Mouse (Mus musculus) heart, postnatal 0 days (tissue): Measurements from ENCODE around the gene Tiam2. TPM values are rescaled to one million over a fixed set of nuclear protein-coding genes. Genes with fewer than 3 reads are reported as not detected.

ENCODE experiments used
- ATAC-seq: fragments of 200-750 bp; cut with Nextera tagmentation; 2 replicates; pipeline ENCODE4 v1.8.0; 2017; ENCODE audit warnings: low read depth, moderate number of reproducible peaks, moderate library complexity; ENCODE audit not compliant: insufficient read depth
- DNase-seq: peaks from one replicate; pipeline ENCODE4 v3.0.0-alpha.2; 2016; ENCODE audit warnings: low spot score
- H3K27ac ChIP-seq: fragments of 300-500 bp; sonication (generic); 2 replicates; pipeline ENCODE4 v1.5.1; 2014; ENCODE audit warnings: low read depth, mild to moderate bottlenecking
- H3K27me3 ChIP-seq: fragments of 300-500 bp; sonication (generic); 2 replicates; pipeline ENCODE4 v1.6.1; 2014; ENCODE audit warnings: low read length, mixed read lengths; ENCODE audit not compliant: control insufficient read depth, insufficient read depth
- H3K36me3 ChIP-seq: fragments of 300-500 bp; sonication (generic); replicated peaks from 2 replicates; pipeline ENCODE4 v1.6.1; 2014; ENCODE audit warnings: low read length, mixed read lengths; ENCODE audit not compliant: control insufficient read depth, insufficient read depth
- H3K4me1 ChIP-seq: fragments of 300-500 bp; sonication (generic); 2 replicates; pipeline ENCODE4 v1.6.1; 2014; ENCODE audit warnings: antibody characterized with exemption; ENCODE audit not compliant: control insufficient read depth, insufficient read depth
- H3K4me2 ChIP-seq: fragments of 300-500 bp; sonication (generic); 2 replicates; pipeline ENCODE4 v1.6.1; 2014; ENCODE audit warnings: low read depth, mild to moderate bottlenecking, low read length, moderate library complexity
- H3K4me3 ChIP-seq: fragments of 300-500 bp; sonication (generic); 2 replicates; pipeline ENCODE4 v1.5.1; 2014; ENCODE audit warnings: low read depth, low read length
- H3K9ac ChIP-seq: fragments of 300-500 bp; sonication (generic); replicated peaks from 2 replicates; pipeline ENCODE4 v1.6.1; 2014; ENCODE audit warnings: low read depth, low read length, mixed read lengths
- H3K9me3 ChIP-seq: fragments of 300-500 bp; sonication (generic); replicated peaks from 2 replicates; pipeline ENCODE4 v1.6.1; 2016; ENCODE audit warnings: low read length; ENCODE audit not compliant: control insufficient read depth
- CTCF ChIP-seq: IDR thresholded peaks from 2 replicates; pipeline ENCODE4 v1.5.1; 2016; ENCODE audit warnings: antibody characterized with exemption, control low read depth, low read depth
- EP300 ChIP-seq: IDR thresholded peaks from 2 replicates; pipeline ENCODE4 v1.6.1; 2016; ENCODE audit warnings: antibody characterized with exemption, low read depth
- WGBS: fragments of 180-500 bp; shearing (Covaris S2); extraction: QIAGEN DNeasy Blood & Tissue Kit; methylation state at CpG from one replicate; pipeline ENCODE4 v1.1.7; 2014; 5-methylcytosine and 5-hydroxymethylcytosine counted together
- polyA plus RNA-seq: library from polyadenylated mRNA; unstranded; fragments of >200 nt; fragmentation: Nextera tagmentation; extraction: Ambion mirVana; gene quantifications from 2 replicates; pipeline ENCODE4 v1.2.1, GENCODE M21; 2015
- total RNA-seq: library from RNA; depleted of rRNA; stranded (reverse); fragments of >200 nt; gene quantifications from 2 replicates; pipeline ENCODE4 v1.2.3, GENCODE M21; 2014; ENCODE audit warnings: low replicate concordance

Tiam2 gene
- total and polyA plus RNA-seq, 2 experiments from 2014 or later = 1.7 to 3.6 TPM

DNA sequence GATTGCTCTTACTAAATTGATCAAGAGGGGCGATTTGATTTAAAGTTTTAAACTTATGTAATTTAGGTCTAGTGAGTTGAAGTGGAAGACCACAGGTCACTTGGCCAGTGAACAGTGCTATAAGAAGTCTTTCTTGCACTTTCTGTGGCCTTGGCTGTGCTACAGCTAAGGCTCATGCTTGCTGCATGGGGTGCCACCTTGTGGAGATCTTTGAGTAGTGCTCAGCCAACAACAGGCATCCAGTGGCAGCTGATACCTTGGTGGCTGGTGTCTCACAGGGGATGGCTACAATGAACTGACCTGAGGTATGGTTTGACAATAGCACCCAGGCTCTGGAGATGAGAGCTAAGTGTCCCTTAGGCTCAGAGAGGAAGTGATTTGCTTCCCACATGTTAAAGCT is 183.5 kb downstream of the Tiam2 start:
- 13% methylated on average over 1 of the region's 1 CpGs for WGBS
- Histone ChIP-seq H3K9me3 (no peaks in the 10 kb centered on the region), H3K9ac (no peak overlapping the region), H3K36me3 (0 out of 2 replicates have a peak, but pooled peaks cover 4% of the 10 kb centered on the region), H3K4me2 (no peak overlapping the region), H3K27ac (no peak overlapping the region), H3K27me3 (no peaks in the 10 kb centered on the region), H3K4me1 (no peaks in the 10 kb centered on the region), H3K4me3 (no peak overlapping the region)
- no peak for TF ChIP-seq EP300
- peak; percentile 90 for TF ChIP-seq CTCF
- ATAC-seq = no peak; the same call in 1 of the 2 replicates
- DNase-seq = peak; percentile 25

DNA sequence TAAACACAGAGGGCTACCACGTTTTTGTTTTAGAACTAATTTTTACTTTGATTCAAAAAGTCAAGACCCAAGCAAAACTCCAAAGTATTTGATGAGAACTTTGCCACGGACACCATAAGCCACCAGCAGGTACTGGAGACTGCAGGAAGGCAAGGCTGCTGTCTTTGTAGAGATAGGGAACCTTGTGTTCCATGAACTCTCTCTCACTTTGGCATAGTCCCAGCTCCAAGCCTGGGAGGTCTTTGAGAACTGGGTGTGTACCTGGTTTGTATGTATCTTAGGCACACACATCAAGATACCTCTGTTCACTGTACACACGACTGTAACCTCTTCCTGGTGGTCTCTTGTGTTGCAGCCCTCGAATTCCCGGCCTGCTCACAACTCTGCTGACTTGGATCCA is 187.9 kb downstream of the Tiam2 start:
- no peaks in the 10 kb centered on the region for H3K4me1 ChIP-seq
- peaks cover 32% of the 10 kb centered on the region for H3K36me3 ChIP-seq
- H3K9ac ChIP-seq = no peak overlapping the region
- WGBS = 82% methylated on average over 5 of the region's 5 CpGs
- no peak overlapping the region for H3K4me3 ChIP-seq
- DNase-seq = no peak
- TF ChIP-seq EP300 = no peak
- TF ChIP-seq CTCF = no peak
- no peaks in the 10 kb centered on the region for H3K9me3 ChIP-seq
- ATAC-seq = no peak
- no peak overlapping the region for H3K27ac ChIP-seq
- no peaks in the 10 kb centered on the region for H3K27me3 ChIP-seq
- no peak overlapping the region for H3K4me2 ChIP-seq

DNA sequence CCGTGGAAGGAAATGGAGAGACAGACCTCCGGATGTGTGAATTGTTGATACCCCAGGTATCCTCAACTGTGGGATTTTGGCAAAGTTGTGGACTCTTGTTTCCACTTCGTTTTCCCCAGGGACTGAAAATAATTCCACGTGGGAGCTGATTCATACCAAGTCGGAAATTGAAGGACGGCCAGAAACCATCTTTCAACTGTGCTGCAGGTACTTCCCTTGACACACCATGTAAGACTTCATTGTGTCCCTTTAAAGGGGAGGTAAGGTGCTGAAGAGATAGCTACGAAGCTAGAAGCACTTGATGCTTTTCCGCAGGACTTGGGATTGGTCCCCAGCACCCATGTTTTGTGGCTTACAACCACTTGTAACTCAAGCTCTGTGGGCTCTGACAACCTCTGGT is 189.5 kb downstream of the Tiam2 start:
- TF ChIP-seq EP300 = no peak
- TF ChIP-seq CTCF = no peak
- ATAC-seq = no peak
- WGBS = 88% methylated on average over 8 of the region's 8 CpGs

GRCm38 (mm10) chr17:3516406-3516805 is 190.0 kb downstream of the Tiam2 start:
- ATAC-seq (no peak), DNase-seq (no peak)
- H3K4me3 ChIP-seq = no peak overlapping the region
- H3K9ac ChIP-seq = no peak overlapping the region
- no peak for TF ChIP-seq EP300
- no peak overlapping the region for H3K27ac ChIP-seq
- H3K4me1 ChIP-seq = no peaks in the 10 kb centered on the region
- H3K36me3 ChIP-seq = peaks cover 38% of the 10 kb centered on the region
- H3K9me3 ChIP-seq = no peaks in the 10 kb centered on the region
- no peak overlapping the region for H3K4me2 ChIP-seq
- WGBS = 81% methylated on average over 9 of the region's 9 CpGs
- no peaks in the 10 kb centered on the region for H3K27me3 ChIP-seq

More for the DNA sequence above, 189.5 kb downstream of the Tiam2 start:
- Histone ChIP-seq H3K9ac (no peak overlapping the region), H3K27ac (no peak overlapping the region), H3K9me3 (no peaks in the 10 kb centered on the region), H3K36me3 (peaks cover 38% of the 10 kb centered on the region), H3K4me2 (no peak overlapping the region), H3K4me1 (no peaks in the 10 kb centered on the region), H3K27me3 (no peaks in the 10 kb centered on the region), H3K4me3 (no peak overlapping the region)
- DNase-seq = no peak

GRCm38 (mm10) chr17:3520344-3520743 is 194.0 kb downstream of the Tiam2 start:
- H3K36me3 ChIP-seq = peaks cover 38% of the 10 kb centered on the region
- 85% methylated on average over 5 of the region's 5 CpGs for WGBS
- no peak overlapping the region for H3K9ac ChIP-seq
- TF ChIP-seq CTCF (no peak), EP300 (no peak)
- H3K9me3 ChIP-seq = no peaks in the 10 kb centered on the region
- no peaks in the 10 kb centered on the region for H3K27me3 ChIP-seq
- no peak overlapping the region for H3K27ac ChIP-seq
- H3K4me1 ChIP-seq = no peaks in the 10 kb centered on the region
- no peak for DNase-seq
- no peak overlapping the region for H3K4me3 ChIP-seq
- ATAC-seq = no peak
- no peak overlapping the region for H3K4me2 ChIP-seq

- H3K4me1 ChIP-seq = no peaks in the 10 kb centered on the region
- ATAC-seq (no peak), DNase-seq (no peak)
- no peak overlapping the region for H3K9ac ChIP-seq
- TF ChIP-seq EP300 (no peak), CTCF (no peak)
- H3K36me3 ChIP-seq = 0 out of 2 replicates have a peak, but pooled peaks cover 5% of the 10 kb centered on the region
- WGBS = 50% methylated on average over 6 of the region's 6 CpGs
- H3K9me3 ChIP-seq = no peaks in the 10 kb centered on the region
- H3K4me2 ChIP-seq = no peak overlapping the region
- no peak overlapping the region for H3K4me3 ChIP-seq
- no peaks in the 10 kb centered on the region for H3K27me3 ChIP-seq
- H3K27ac ChIP-seq = no peak overlapping the region
Measured at GRCm38 (mm10) chr17:3527841-3528471, 201.6 kb downstream of the Tiam2 start.
